Mouse (Mus musculus) layer of hippocampus, postnatal 25 days (tissue): ENCODE data around the gene Top2a. TPM values are rescaled to one million over a fixed set of nuclear protein-coding genes. Genes with fewer than 3 reads are reported as not detected.

Source experiments
- DNase-seq, 2 experiments: peaks; one replicate each; pipeline ENCODE4 v3.0.0; 2022; ENCODE audit warnings: mixed read lengths in 2 of 2, low spot score in 1 of 2; ENCODE audit errors: extremely low spot score in 1 of 2
- total RNA-seq, 2 experiments: library from RNA; stranded (reverse); gene quantifications; 2 replicates each; pipeline ENCODE4 v1.2.3; 2021

Gene Top2a
- total RNA-seq, 2 experiments from 2014 or later: 2.5 to 4.5 TPM

GRCm38 (mm10) chr11:98968079-98968478, 55.9 kb downstream of the Top2a start:
- DNase-seq: no peak

GRCm38 (mm10) chr11:98966499-98967141, 57.4 kb downstream of the Top2a start:
- DNase-seq: peak; percentile 63 to 64

GRCm38 (mm10) chr11:98965416-98966077, 58.4 kb downstream of the Top2a start:
- DNase-seq: no peak

- no peak for DNase-seq
These were observed 59.2 kb downstream of the Top2a start for GRCm38 (mm10) chr11:98964616-98965415.

- DNase-seq: no peak
These were observed 59.8 kb downstream of the Top2a start for GRCm38 (mm10) chr11:98964201-98964615.

- no peak for DNase-seq
These were observed 60.6 kb downstream of the Top2a start for GRCm38 (mm10) chr11:98963191-98964021.

- DNase-seq: no peak
These were observed 61.4 kb downstream of the Top2a start for GRCm38 (mm10) chr11:98962421-98963095.

GRCm38 (mm10) chr11:98961766-98962165, 62.2 kb downstream of the Top2a start:
- no peak for DNase-seq

GRCm38 (mm10) chr11:98961051-98961592, 62.9 kb downstream of the Top2a start:
- no peak for DNase-seq

GRCm38 (mm10) chr11:98960313-98960906, 63.6 kb downstream of the Top2a start:
- DNase-seq: no peak

- no peak for DNase-seq
These were observed 64.3 kb downstream of the Top2a start for GRCm38 (mm10) chr11:98959437-98960312.

- DNase-seq: no peak
These were observed 67.6 kb downstream of the Top2a start for GRCm38 (mm10) chr11:98956340-98956739.

- DNase-seq: no peak
These were observed 68.2 kb downstream of the Top2a start for GRCm38 (mm10) chr11:98955707-98956235.

- DNase-seq: no peak
These were observed 68.9 kb downstream of the Top2a start for GRCm38 (mm10) chr11:98954801-98955706.

GRCm38 (mm10) chr11:98954373-98954772, 69.6 kb downstream of the Top2a start:
- peak in 1 of 2 experiments; percentile 78 for DNase-seq

- no peak for DNase-seq
These were observed 70.1 kb downstream of the Top2a start for GRCm38 (mm10) chr11:98953835-98954320.

- DNase-seq: no peak
These were observed 70.6 kb downstream of the Top2a start for GRCm38 (mm10) chr11:98953361-98953760.
